Mouse (Mus musculus) stomach, embryonic 16.5 days (tissue): ENCODE measurements around the gene Pkp3. TPM values are rescaled to one million over a fixed set of nuclear protein-coding genes. Genes with fewer than 3 reads are reported as not detected.

ENCODE experiments used
- ATAC-seq: fragments of 200-750 bp; cut with Nextera tagmentation; 2 replicates; pipeline ENCODE4 v1.8.0; 2017; ENCODE audit warnings: moderate number of reproducible peaks, moderate TSS enrichment; ENCODE audit not compliant: insufficient read depth, low FRiP score
- H3K27ac ChIP-seq: fragments of 300-500 bp; sonication (generic); 2 replicates; pipeline ENCODE4 v1.5.1; 2014; ENCODE audit warnings: low read length
- H3K27me3 ChIP-seq: fragments of 300-500 bp; sonication (generic); 2 replicates; pipeline ENCODE4 v1.6.1; 2014; ENCODE audit warnings: low read length, control low read depth, mixed read lengths; ENCODE audit not compliant: control insufficient read depth, insufficient read depth
- H3K36me3 ChIP-seq: fragments of 300-500 bp; sonication (generic); 2 replicates; pipeline ENCODE4 v1.6.1; 2014; ENCODE audit warnings: low read length; ENCODE audit not compliant: control insufficient read depth, insufficient read depth
- H3K4me1 ChIP-seq: fragments of 300-500 bp; sonication (generic); 2 replicates; pipeline ENCODE4 v1.6.1; 2014; ENCODE audit warnings: low read length, control low read depth, mixed read lengths; ENCODE audit not compliant: control insufficient read depth, insufficient read depth
- H3K4me2 ChIP-seq: fragments of 300-500 bp; sonication (generic); 2 replicates; pipeline ENCODE4 v1.6.1; 2014; ENCODE audit warnings: low read depth, low read length, mixed read lengths
- H3K4me3 ChIP-seq: fragments of 300-500 bp; sonication (generic); replicated peaks from 2 replicates; pipeline ENCODE4 v1.5.1; 2014; ENCODE audit warnings: mild to moderate bottlenecking, low read length
- H3K9ac ChIP-seq: fragments of 300-500 bp; sonication (generic); 2 replicates; pipeline ENCODE4 v1.6.1; 2014; ENCODE audit warnings: low read length
- H3K9me3 ChIP-seq: fragments of 300-500 bp; sonication (generic); replicated peaks from 2 replicates; pipeline ENCODE4 v1.6.1; 2016; ENCODE audit warnings: low read length, control low read depth; ENCODE audit not compliant: control insufficient read depth
- WGBS: fragments of 180-500 bp; shearing (Covaris S2); extraction: QIAGEN DNeasy Blood & Tissue Kit; methylation state at CpG from one replicate; pipeline ENCODE4 v1.1.7; 2014; 5-methylcytosine and 5-hydroxymethylcytosine counted together
- polyA plus RNA-seq: library from polyadenylated mRNA; unstranded; fragments of >200 nt; fragmentation: Nextera tagmentation; extraction: Ambion mirVana; gene quantifications from 2 replicates; pipeline ENCODE4 v1.2.1, GENCODE M21; 2015

Pkp3 gene
- polyA plus RNA-seq, 1 experiment from 2014 or later, result 74.2 TPM

- Histone ChIP-seq H3K4me1 (peaks cover 24% of the 10 kb centered on the region), H3K27ac (peak overlapping the region; percentile 95), H3K9ac (no peak overlapping the region), H3K9me3 (no peaks in the 10 kb centered on the region), H3K27me3 (no peaks in the 10 kb centered on the region), H3K36me3 (no peaks in the 10 kb centered on the region), H3K4me3 (no peak overlapping the region), H3K4me2 (no peak overlapping the region)
- 4% methylated on average over 5 of the region's 5 CpGs for WGBS
- peak; percentile 87 for ATAC-seq
Observed at GRCm38 (mm10) chr7:141041661-141042060, 36.4 kb upstream of the Pkp3 start.

DNA sequence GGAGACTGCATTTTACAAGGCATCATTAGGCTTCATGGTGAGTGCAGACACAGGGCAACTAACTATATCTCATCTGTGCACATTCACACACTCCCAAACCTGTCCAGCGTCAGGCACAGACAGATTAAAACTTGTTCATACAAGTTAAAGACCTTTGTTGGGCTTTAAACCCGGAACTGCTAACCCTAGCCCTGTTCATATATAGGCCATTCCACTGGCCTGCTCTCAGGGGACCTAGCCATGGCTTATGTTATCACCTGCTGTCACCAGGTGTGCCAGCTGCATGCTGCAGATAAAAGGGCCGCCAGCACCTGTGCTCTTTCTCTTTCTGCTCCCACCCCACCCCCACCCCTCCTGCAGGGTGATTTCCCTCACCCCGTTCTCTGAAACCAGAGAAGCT lies 35.5 kb upstream of the Pkp3 start:
- peak; percentile 35; the same call in 1 of the 2 replicates for ATAC-seq
- no peak overlapping the region for H3K4me3 ChIP-seq
- H3K36me3 ChIP-seq, result no peaks in the 10 kb centered on the region
- 40% methylated on average over 4 of the region's 4 CpGs for WGBS
- no peak overlapping the region for H3K4me2 ChIP-seq
- H3K27me3 ChIP-seq, result no peaks in the 10 kb centered on the region
- peaks cover 32% of the 10 kb centered on the region for H3K4me1 ChIP-seq
- H3K9ac ChIP-seq, result peak overlapping the region; percentile 31; the same call in 1 of the 2 replicates
- H3K27ac ChIP-seq, result peak overlapping the region; percentile 92
- H3K9me3 ChIP-seq, result no peaks in the 10 kb centered on the region

GRCm38 (mm10) chr7:141046931-141047580 lies 31.0 kb upstream of the Pkp3 start:
- Histone ChIP-seq H3K27me3 (no peaks in the 10 kb centered on the region), H3K4me3 (peak overlapping the region; percentile 17; the same call in 1 of the 2 replicates), H3K36me3 (no peaks in the 10 kb centered on the region), H3K4me1 (peaks cover 24% of the 10 kb centered on the region), H3K27ac (peak overlapping the region; percentile 98), H3K9ac (peak overlapping the region; percentile 67), H3K9me3 (no peaks in the 10 kb centered on the region), H3K4me2 (peak overlapping the region; percentile 91)
- no peak for ATAC-seq
- WGBS, result 54% methylated on average over 6 of the region's 6 CpGs

GRCm38 (mm10) chr7:141047581-141048225 lies 30.3 kb upstream of the Pkp3 start:
- H3K36me3 ChIP-seq, result no peaks in the 10 kb centered on the region
- peak; percentile 89 for ATAC-seq
- H3K4me3 ChIP-seq, result peak overlapping the region; percentile 39
- H3K4me1 ChIP-seq, result peaks cover 20% of the 10 kb centered on the region
- 5% methylated on average over 17 of the region's 19 CpGs for WGBS
- H3K9me3 ChIP-seq, result no peaks in the 10 kb centered on the region
- no peaks in the 10 kb centered on the region for H3K27me3 ChIP-seq
- H3K27ac ChIP-seq, result peak overlapping the region; percentile 98
- H3K4me2 ChIP-seq, result peak overlapping the region; percentile 91
- H3K9ac ChIP-seq, result peak overlapping the region; percentile 71

- 8% methylated on average over 21 of the region's 21 CpGs for WGBS
- peak overlapping the region; percentile 71 for H3K9ac ChIP-seq
- peak overlapping the region; percentile 39 for H3K4me3 ChIP-seq
Observed at GRCm38 (mm10) chr7:141048226-141049218, 29.5 kb upstream of the Pkp3 start.

DNA sequence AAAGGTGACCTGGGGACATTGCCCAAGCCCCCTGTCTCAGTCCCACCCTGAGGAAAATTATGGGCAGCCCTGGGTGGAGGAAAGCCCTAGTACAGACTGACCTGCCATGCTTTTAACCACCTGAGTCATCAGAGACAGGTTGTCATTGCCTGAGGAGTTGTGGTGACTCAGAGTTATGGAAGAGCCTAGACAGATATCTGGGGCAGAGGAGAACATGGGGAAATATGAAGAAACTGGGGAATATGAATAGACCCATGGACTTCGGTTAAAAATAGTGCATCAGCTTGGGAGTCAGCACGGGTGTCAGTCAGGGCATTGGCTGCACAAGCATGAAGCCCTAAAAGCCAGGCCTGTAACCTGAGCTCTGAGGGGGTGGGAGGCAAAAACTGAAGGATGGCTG lies 28.7 kb upstream of the Pkp3 start:
- ATAC-seq, result no peak
- H3K4me3 ChIP-seq, result no peak overlapping the region
- H3K9ac ChIP-seq, result no peak overlapping the region
- H3K27ac ChIP-seq, result no peak overlapping the region
- H3K9me3 ChIP-seq, result no peaks in the 10 kb centered on the region
- no peaks in the 10 kb centered on the region for H3K36me3 ChIP-seq
- H3K27me3 ChIP-seq, result no peaks in the 10 kb centered on the region
- WGBS, result 74% methylated on average over 2 of the region's 2 CpGs
- H3K4me2 ChIP-seq, result no peak overlapping the region
- peaks cover 14% of the 10 kb centered on the region for H3K4me1 ChIP-seq

More at GRCm38 (mm10) chr7:141048226-141049218, 29.5 kb upstream of the Pkp3 start:
- Histone ChIP-seq H3K27me3 (no peaks in the 10 kb centered on the region), H3K9me3 (no peaks in the 10 kb centered on the region), H3K27ac (peak overlapping the region; percentile 98), H3K4me1 (peaks cover 14% of the 10 kb centered on the region), H3K36me3 (no peaks in the 10 kb centered on the region), H3K4me2 (peak overlapping the region; percentile 91)
- peak; percentile 89 for ATAC-seq

GRCm38 (mm10) chr7:141051060-141051685 lies 26.8 kb upstream of the Pkp3 start:
- H3K4me1 ChIP-seq, result peaks cover 14% of the 10 kb centered on the region
- no peak for ATAC-seq
- no peak overlapping the region for H3K4me2 ChIP-seq
- 57% methylated on average over 17 of the region's 17 CpGs for WGBS
- H3K36me3 ChIP-seq, result no peaks in the 10 kb centered on the region
- H3K4me3 ChIP-seq, result no peak overlapping the region
- H3K27me3 ChIP-seq, result no peaks in the 10 kb centered on the region
- H3K9me3 ChIP-seq, result no peaks in the 10 kb centered on the region
- no peak overlapping the region for H3K9ac ChIP-seq
- H3K27ac ChIP-seq, result no peak overlapping the region

- Histone ChIP-seq H3K4me3 (no peak overlapping the region), H3K4me1 (peaks cover 10% of the 10 kb centered on the region), H3K9ac (no peak overlapping the region), H3K9me3 (no peaks in the 10 kb centered on the region), H3K27me3 (no peaks in the 10 kb centered on the region), H3K36me3 (no peaks in the 10 kb centered on the region), H3K4me2 (no peak overlapping the region), H3K27ac (no peak overlapping the region)
- ATAC-seq, result no peak
- 81% methylated on average over 4 of the region's 4 CpGs for WGBS
Observed at GRCm38 (mm10) chr7:141052016-141052415, 26.0 kb upstream of the Pkp3 start.
